Mouse (Mus musculus) mouse trophoblast stem cell (cell line): ENCODE measurements around the gene Fosl2.

ENCODE experiments used
- in situ Hi-C, 2 experiments: fragments of 300-500 bp; cut with MseI, MboI; formaldehyde crosslinking; loops; 2 replicates in 1 of 2; 3 replicates in 1 of 2; pipeline ENCODE4 v1.15.1; 2025

Gene Fosl2

DNA sequence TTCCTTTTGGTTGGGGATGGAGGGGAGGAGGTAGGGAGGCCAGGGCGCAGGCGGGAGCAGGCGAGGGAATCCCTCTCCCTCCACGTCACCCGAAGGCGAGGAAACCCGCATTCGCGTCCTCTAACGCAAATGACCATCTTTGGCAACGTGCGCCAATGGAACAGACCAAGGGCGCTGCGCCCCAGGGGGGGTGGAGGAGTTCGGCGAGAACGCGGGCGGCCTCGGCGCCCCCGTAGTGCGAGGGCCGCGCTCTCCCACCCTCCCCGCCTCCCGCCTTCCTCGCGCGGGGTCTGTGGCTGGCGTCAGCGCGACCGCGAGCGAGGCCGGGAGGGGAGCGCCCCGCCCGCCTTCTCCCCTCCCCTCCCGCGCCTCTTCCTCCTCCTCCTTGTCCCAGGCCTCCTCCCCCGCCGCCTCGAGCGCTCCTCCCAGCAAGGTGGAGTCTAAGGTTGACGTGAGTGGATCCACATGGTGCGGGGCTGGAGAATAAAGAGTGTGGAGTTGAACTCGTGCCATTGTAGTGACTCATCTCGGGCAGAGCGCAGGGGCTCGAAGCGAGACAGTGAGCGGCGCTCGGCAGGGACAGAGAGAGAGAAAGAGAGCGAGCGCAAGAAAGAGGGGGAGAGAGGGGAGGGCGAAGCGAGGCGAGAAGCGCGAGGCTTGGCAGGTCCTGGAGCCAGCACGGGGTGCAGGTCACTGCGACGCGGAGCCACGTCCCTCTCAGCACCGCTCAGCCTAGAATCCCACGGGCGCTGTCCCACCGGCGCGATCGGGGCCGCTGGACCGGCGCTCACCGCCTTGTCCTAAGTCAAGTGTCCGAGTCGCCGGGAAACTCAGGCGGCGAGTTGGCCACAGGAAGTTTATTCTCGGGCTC is at the start of gene Fosl2:
Gene Fosl2 (plus strand): TSS at position 466 of the 871 bp plus-strand sequence.
- in situ Hi-C loops = loop anchor here in 1 of 2 experiments (10.0 kb wide), 1 partner anchor 211 kb away; no protein-coding TSS in a partner anchor

DNA sequence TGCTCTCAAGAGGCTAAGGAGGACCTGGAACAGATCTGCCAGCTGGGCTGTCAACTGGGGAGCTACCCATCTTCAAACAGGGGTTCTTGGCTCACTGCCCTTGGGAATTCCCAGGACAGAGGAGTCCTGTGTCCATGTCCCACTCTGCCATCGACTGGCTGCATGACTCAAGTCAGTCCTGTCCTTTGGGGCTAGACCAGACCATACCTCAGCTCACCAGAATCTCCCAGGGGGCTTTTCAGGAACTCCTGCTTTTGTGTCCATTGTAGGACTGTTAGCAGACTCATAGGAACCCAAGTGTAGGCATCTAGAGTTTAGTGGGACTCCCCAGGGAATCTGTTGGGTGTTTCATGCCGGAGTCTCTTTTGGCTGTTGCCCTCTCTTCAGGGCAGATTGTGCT is 49.6 kb upstream of the Fosl2 start:
- in situ Hi-C loops = no loop called here

DNA sequence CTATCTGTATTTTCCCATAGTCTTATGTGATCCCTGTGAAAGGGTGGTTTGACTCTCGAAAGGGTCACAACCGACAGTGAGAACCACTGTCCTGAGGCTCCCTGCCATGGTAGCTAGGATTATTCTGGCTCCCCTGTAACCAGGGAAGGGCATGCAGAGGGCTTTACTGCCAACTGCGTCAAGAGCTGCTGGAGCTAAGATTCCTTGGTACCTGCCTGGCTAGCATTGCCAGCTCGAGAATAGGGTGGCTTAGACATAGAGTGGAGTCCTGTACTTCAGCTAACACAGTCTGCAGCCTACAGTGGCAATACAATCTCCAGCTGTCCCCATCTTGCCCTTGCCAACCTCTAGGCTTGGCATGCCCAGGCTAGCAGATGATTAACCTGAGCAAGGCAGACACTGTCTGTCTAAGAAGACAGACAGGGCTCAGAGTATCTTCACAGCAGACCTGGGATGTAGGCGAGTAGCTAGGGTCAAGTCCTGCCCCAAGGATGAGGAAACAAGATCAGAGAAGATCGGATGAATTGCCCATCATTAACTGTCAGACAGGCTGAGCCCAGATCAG is 49.0 kb upstream of the Fosl2 start:
- in situ Hi-C loops = no loop called here

DNA sequence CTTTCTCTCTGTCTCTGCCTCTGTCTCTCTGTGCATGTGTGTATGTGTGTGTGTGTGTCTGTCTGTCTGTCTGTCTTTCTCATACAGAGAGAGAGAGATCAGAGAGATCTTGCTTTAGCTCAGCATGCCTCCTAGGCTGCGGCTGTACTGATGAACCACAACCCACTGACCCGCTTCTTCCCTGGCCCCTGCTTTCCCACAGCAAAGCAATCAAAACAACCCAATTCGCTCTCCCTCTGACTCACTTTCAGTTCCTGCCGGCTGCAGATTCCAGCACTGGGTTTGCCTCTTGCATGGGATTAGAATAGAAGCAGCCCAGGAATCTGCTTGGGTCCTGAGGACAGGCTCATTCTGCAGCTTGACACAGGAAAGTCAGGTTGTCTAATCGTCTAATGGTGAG is 46.1 kb upstream of the Fosl2 start:
- in situ Hi-C loops = no loop called here

DNA sequence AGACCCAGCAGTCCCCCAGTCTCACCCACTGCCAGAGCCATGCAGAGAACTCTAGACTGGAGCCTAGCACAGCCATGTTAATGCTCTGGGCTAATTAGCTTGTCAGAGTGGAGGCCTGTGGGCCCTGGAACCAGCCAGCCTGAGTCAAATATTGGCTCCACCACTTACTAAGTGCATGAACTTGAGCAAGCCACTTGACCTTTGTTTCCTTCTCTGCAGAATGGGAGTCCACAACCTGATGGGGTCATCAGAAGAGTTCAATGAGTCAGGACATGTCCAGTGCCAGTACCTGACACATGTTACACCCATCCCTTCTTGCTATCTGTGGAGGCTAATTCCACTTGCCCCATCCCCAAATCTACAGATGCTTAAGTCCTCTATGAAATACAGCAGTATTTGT is 43.3 kb upstream of the Fosl2 start:
- in situ Hi-C loops = no loop called here

DNA sequence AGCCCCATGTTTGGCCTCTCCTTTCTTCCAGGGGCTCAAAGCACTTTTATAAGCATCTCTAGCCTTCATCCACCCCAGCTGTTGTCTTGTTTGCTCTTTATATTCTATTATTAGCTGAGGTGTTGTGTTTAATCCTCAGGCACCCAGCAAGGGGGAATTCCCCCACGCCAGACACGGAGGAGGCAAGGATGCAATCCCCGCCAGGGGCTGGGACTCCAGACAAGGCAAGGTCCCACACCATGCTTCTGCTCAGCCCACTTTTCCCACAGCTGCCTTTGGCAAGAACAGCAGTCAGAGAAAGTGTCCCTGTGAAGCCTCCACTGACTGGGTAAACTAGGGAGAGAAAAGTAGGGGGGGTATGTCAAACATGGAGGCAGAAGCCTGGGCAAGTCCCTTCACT is 36.9 kb upstream of the Fosl2 start:
- in situ Hi-C loops = no loop called here

DNA sequence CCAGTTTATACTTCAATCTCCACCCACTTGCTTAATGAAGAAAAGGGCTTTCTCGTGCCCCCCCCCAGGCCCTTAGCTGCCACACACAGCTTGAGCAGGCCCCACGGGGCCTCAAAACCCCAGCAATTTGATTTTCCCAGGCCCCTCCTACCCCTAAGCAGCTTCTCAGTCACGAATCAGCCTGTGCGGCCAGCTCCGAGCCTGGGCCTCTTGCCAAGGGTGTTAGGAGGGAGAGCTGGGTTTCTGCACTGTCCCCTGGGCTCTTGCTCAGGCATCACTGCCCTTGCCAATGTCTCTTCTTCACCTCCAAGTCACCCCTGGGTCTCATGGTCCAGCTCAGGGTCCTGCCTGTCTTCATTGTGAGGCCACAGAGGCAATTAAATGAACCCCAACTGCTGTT is 33.1 kb upstream of the Fosl2 start:
- in situ Hi-C loops = no loop called here

DNA sequence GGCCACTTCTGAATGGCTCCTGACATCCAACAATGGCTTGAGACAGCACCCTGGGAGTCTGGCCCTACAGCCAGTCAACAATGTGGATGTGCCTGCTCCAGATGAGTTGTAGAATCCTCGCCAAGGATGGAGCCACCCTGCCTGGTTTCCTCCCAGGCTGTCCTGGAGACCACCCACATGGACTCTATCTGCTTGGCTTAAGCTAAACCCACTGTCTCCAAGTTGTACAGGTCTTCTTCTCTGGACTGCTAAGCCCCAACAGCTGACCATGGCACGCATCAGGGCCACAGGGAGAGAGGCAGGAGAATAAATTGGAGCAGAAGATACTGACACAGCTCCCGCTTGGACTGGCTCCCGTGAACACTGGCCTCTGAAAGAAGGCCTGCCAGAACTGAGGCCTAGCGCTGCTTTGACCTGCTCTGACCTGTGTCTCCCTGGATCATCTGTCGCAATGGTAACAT is 32.6 kb upstream of the Fosl2 start:
- in situ Hi-C loops = no loop called here

DNA sequence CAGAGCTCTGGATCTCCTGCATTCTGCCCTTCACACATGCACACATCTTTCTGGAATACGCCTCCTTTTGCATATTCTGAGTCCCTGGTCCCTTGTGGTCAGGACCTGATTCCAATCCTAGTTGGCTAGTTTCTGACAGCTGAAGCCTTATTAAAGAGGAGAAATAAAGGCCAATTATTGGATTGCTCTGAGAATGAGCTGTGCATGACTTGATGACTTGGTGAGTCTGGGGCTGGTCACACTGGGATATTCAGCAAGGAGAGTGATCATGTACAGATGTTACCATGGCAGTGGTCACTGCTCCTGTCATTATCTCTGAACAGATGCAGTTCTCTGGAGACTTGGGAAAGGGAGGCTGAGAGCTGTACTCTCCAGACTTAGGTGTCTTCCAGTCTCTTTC is 32.1 kb upstream of the Fosl2 start:
- in situ Hi-C loops = no loop called here

DNA sequence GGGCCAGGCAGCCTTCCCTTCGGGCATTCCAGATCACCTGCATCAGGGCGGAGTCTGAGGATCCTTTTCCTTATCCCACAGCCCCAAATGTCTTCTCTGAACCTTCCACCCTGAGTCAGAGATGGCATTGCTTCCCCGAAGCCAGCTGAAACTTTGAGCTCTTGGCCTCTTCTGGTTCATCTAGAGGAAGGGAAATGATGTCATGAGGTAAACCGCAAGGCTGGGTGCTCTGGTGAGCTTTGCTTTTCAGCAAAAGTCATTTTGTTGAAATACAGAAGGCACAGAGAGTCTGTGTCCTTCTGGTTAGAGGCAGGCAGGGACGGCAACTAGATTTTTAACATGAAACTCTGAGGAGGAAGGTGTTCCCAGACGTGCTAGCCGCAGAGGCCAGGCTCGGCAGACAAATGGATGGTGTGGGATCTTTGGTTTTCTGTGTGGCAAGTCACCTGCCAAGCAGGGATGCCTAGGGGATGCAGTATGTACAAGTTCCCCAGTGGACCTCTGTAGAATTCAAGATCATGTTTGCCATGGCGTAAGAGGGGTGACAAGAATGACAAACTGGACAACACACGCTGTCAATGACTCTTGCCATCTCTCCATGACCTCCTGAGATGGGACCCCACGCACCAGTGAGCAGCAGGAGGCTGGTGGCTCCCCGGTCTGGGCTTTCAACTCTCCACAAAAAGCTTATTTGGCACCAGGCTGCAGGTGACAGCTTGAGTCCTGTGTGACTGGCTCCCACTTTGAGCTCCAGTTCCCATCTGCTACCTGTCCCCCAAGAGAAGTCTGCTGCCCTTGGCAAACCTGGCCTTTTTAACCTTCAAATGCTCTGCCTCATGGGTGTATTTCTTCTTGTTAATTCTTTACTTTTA is 31.2 kb upstream of the Fosl2 start:
- in situ Hi-C loops = no loop called here

DNA sequence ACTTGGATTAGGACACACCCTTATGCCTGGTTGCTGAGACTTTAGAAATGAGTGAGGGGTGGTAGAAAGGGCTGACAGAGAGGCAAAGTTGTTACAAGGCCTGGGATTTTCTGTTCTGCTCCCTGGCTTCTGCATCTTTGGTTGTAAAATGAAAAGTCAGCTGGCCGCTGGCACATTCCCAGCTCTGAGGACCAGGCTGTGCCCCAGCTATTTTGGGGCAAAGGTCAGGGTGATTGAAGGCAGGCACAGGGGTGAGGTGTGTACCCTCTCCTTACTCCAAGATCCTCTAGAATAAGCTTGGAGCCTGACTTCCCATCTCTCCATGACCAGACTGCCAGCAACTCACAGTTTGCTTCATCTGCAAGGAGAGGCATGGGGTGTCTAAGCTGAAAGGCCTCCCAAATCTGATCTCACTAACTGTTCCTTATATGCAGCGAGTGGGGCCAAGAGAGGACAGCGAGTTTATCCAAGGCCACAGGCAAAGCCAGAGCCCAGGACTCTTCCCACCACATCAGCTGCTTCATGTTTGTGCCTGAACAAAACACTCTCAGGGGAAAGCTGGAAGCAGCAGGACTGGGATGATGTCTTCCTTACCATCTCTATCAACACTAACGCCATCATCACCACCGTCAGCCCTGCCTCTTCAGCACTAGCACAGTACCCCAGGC is 29.0 kb upstream of the Fosl2 start:
- in situ Hi-C loops = no loop called here

DNA sequence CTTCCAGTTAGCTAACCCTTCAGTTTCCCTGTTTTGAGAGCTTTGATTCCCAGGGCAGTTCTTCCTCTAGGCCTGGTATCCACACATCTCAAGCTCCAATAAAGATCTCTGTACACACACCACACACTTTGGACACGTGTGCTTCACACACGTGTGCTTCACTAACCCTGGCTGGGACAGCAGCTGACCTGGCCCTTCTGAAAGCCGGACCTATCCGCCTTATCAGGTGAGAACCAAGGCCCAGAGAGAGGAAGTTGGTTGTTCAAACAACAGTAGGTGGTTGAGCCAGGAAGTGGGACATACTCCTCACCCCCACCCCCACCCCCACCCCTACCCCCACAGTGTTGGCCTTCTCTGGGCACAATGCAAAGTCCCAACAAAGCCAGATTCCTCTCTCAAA is 24.9 kb upstream of the Fosl2 start:
- in situ Hi-C loops = no loop called here

DNA sequence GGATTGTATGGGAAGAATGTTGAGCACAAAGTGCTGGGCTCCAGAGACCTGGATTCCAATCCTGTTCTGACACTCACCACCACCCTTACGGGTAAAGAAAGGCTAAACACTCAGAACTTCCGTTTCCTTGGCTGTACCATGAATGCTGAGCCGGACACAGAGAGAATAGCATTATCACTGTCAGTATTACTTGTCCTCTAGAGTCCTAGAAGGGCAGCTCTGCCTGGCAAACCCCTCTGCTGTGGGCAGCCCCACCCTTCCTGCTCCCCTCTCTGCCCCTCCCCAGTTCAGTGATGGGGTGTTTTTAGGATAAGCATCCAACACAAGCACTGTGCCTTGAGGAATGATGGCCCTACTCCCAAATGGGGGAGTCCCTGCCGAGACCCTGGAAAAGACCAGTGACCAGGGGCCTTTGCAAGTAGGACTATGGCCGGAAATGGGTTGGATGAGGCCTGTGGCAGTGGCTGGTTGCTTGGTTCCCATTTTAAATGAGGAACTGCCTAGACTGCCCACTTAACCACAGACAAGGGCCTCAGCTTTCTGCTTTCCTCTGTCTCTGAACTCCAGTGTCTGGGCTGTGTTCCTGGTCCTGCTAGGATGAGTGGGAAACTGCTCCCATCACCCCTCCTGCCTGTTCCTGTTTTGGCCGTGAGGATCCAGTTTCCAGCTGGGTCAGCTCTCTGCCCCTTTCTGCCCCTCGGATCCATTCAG is 23.2 kb upstream of the Fosl2 start:
- in situ Hi-C loops = no loop called here

DNA sequence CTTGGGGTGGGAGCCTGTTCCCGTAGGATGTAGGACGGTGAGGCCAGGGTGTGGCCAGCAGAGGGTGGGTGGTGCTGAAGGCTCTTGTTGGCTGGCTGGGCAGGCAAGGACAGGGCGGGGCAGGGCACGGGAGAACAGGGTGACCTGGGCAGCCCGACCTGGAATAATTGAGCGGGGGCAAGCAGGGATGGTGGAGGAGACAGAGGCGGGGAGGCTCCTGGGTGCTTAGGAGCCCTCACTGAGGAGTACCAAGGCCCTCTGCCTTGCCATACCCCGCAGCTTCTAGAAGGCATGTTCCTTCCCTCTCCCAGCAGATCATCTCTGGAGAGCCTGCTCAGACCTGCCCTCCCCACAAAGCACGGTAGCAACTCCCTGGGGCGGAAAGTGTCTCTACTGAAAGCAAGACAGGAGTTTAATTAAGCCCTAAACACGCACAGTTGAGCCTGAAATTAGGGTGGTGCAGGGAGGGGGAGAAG is 14.7 kb upstream of the Fosl2 start:
- in situ Hi-C loops = no loop called here

DNA sequence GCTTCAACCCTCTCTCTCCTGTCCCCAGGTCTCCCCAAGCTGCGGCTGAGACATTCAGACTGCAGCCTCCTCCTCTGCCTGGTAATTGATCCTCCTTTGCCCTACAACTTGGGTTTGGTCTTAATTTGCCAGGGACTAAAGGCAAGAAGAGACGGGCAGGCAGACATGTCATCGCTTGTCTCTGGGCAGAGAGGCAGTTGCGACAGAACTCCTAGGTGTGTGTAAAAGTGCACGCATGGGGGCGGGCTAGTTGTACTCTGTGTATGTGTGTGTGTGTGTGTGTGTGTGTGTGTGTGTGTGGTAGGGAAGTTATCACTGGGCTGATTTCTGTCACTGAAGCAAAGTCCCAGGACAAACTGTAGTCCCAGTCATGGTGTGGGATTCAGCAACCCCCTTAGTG is 13.7 kb upstream of the Fosl2 start:
- in situ Hi-C loops = no loop called here

DNA sequence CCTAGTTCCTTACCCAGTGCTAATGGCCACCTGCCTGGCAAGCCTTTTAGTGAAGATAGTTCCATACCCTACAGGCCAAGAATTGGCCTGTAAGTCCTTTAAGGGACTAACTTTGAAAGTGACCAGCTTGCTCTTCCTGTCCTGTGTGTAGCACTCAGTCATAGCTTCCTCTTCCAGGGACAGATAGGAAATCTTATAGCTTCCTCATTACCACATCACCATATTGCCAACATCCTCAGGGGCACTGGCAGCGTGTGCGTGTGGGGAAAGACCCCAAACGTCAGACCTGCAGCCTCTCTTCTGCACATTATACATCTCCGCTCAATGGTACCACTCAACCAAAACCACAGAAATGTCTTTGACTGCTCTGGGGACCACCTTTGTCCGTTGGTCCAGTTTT is 13.2 kb upstream of the Fosl2 start:
- in situ Hi-C loops = no loop called here

DNA sequence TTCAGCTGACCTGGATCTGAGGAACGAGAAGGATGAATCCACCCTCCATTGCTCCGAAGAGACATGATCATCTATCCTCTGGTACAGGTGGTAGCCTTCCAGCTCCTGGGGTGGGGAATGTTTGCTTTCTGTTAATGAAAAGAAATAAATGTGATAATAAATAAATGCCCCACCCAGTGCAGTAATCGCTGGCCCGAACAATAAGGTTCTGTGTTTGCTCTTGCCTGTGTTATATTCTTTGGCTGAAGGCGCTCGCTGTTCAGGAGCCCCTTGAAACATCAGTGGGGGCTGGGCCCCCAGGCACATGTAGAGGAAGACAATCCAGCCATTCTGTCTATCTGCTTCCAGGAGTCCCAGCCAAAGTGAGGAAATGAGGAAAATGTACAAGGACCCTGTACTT is 10.6 kb upstream of the Fosl2 start:
- in situ Hi-C loops = no loop called here

DNA sequence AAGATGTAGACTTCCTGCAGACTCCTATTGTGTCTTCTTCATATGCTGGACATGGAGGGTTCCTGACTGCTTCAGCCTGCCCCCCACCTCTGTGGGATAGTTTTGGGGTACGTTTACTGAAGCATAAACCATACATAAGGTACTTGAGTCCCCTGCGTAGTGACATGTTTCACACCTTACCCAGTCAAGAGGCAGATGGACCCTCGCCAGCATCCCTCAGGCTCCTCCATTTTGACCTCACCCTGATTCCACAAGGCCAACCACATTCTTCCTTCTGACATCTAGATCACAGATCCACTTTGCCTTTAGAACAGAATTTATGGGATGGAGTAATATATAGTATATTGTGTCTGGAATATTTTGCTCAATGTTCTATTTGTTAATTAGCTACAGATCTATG is 8.4 kb upstream of the Fosl2 start:
- in situ Hi-C loops = no loop called here

DNA sequence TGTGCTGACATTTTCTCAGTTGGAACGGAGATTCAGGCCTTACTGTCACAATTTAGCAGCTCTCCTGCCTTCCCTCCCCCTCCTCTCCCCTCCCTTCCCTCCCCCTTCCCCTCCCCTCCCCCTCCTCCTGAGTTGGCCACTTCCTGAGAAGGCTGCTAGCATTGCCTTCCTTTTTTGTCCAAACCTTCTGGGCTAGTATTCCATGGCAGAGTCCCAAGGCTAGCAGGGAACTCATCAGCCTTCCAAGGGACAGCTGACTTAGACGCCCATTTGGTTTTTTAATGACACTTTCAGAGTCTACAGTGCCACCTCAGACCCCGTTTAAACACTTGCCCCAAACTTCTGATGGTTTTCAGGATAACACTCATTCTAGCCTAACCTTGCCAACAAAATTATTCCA is 7.7 kb upstream of the Fosl2 start:
- in situ Hi-C loops = no loop called here

DNA sequence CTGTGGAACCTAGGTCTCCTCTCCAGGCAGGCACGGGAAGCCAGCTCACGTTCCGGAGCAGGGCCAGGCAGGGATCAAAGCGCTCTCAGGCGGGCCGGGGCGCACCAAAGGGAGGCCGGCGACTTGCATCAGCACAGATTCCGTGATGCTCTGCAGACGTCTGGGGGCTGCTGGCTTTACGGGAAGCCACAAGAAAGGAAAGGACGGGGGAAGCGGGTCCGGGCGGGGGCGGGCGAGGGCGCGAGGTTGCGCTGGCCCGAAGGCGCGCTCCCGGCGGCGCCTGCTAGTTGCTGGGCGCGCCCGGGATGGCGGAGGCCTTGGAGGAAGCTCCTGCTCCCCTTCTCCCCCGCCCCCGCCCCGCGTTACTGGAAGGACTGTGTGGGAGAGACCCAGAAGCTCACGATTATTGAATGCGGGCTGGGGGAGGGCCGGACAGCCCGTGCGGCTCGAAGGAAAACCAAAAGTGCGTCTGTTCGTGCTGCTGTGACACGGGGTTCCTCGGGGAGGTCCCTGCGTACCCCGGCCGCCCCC is 2.6 kb upstream of the Fosl2 start:
- in situ Hi-C loops = loop anchor here in 1 of 2 experiments (10.0 kb wide), 1 partner anchor 208 kb away; no protein-coding TSS in a partner anchor
